Mouse (Mus musculus) kidney, embryonic 14.5 days (tissue): ENCODE measurements around the gene Ryr1. TPM values are rescaled to one million over a fixed set of nuclear protein-coding genes. Genes with fewer than 3 reads are reported as not detected.
"Not testable (repeated sequence)": the region's sequence is repeated elsewhere in the genome, so short reads cannot be mapped to it uniquely, and the experiment has no call there.

Experiments used
- ATAC-seq: fragments of 200-750 bp; cut with Nextera tagmentation; 2 replicates; pipeline ENCODE4 v1.8.0; 2017; ENCODE audit warnings: moderate number of reproducible peaks, mild to moderate bottlenecking, moderate TSS enrichment, moderate library complexity; ENCODE audit not compliant: low FRiP score, low TSS enrichment
- H3K27ac ChIP-seq: fragments of 300-500 bp; sonication (generic); 2 replicates; pipeline ENCODE4 v1.5.1; 2014; ENCODE audit warnings: low read depth, mild to moderate bottlenecking, low read length, moderate library complexity, mixed read lengths
- H3K27me3 ChIP-seq: fragments of 300-500 bp; sonication (generic); 2 replicates; pipeline ENCODE4 v1.6.1; 2014; ENCODE audit warnings: mild to moderate bottlenecking, low read length; ENCODE audit not compliant: control insufficient read depth, insufficient read depth
- H3K36me3 ChIP-seq: fragments of 300-500 bp; sonication (generic); 2 replicates; pipeline ENCODE4 v1.6.1; 2014; ENCODE audit warnings: low read length, mixed read lengths; ENCODE audit not compliant: control insufficient read depth, insufficient read depth
- H3K4me1 ChIP-seq: fragments of 300-500 bp; sonication (generic); 2 replicates; pipeline ENCODE4 v1.6.1; 2014; ENCODE audit warnings: low read length, mixed read lengths; ENCODE audit not compliant: control insufficient read depth, insufficient read depth
- H3K4me2 ChIP-seq: fragments of 300-500 bp; sonication (generic); replicated peaks from 2 replicates; pipeline ENCODE4 v1.6.1; 2014; ENCODE audit warnings: low read depth, mild to moderate bottlenecking, low read length
- H3K4me3 ChIP-seq: fragments of 300-500 bp; sonication (generic); 2 replicates; pipeline ENCODE4 v1.5.1; 2014; ENCODE audit warnings: mild to moderate bottlenecking, low read length
- H3K9ac ChIP-seq: fragments of 300-500 bp; sonication (generic); 2 replicates; pipeline ENCODE4 v1.6.1; 2014; ENCODE audit warnings: low read depth, mild to moderate bottlenecking, low read length, moderate library complexity
- H3K9me3 ChIP-seq: fragments of 300-500 bp; sonication (generic); 2 replicates; pipeline ENCODE4 v1.6.1; 2016; ENCODE audit warnings: low read length; ENCODE audit not compliant: control insufficient read depth
- WGBS: fragments of 180-500 bp; shearing (Covaris S2); extraction: QIAGEN DNeasy Blood & Tissue Kit; methylation state at CpG from one replicate; pipeline ENCODE4 v1.1.7; 2014; 5-methylcytosine and 5-hydroxymethylcytosine counted together
- polyA plus RNA-seq: library from polyadenylated mRNA; unstranded; fragments of >200 nt; fragmentation: Nextera tagmentation; extraction: Ambion mirVana; gene quantifications from 2 replicates; pipeline ENCODE4 v1.2.1, GENCODE M21; 2014

Gene Ryr1
- polyA plus RNA-seq, 1 experiment from 2014 or later: 1.1 TPM

DNA sequence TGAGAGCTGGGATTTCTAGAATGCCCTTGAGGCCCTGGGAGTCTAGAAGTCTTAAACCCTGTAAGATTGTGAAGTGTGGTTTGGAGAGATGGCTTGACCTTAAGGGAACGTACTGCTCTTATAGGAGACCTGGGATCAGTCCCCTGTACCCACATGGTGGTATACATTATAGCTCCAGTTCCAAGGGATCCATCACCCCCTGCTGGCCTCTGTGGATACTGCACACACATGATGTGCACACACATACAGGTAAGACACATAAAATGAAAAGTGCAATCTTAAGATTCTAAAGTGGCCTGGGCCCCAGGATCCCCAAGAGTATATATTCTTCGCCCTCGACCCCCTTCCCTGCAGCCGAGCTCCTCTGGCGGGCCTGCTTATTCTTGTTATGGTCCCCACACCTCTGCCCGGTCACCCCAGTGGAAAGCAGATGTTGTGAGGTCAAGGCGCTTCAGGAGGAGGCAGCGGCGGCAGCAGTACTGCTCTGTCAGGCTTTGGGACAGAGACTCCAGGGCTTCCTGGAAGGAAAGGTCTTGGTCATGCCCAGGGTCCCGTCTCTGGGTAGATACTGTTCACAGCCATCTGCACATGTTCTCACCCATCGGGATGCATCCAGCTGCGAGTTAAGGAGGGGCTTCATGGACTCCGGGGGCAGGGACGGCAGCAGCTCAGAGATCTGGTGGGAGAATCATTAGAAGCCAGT is 29.2 kb upstream of the Ryr1 start:
- Histone ChIP-seq H3K36me3 (no peaks in the 10 kb centered on the region), H3K27me3 (0 out of 2 replicates have a peak, but pooled peaks cover 3% of the 10 kb centered on the region), H3K4me1 (no peaks in the 10 kb centered on the region), H3K4me3 (no peak overlapping the region), H3K9me3 (no peaks in the 10 kb centered on the region), H3K4me2 (no peak overlapping the region), H3K27ac (no peak overlapping the region), H3K9ac (no peak overlapping the region)
- no peak for ATAC-seq
- 97% methylated on average over 14 of the region's 14 CpGs for WGBS

DNA sequence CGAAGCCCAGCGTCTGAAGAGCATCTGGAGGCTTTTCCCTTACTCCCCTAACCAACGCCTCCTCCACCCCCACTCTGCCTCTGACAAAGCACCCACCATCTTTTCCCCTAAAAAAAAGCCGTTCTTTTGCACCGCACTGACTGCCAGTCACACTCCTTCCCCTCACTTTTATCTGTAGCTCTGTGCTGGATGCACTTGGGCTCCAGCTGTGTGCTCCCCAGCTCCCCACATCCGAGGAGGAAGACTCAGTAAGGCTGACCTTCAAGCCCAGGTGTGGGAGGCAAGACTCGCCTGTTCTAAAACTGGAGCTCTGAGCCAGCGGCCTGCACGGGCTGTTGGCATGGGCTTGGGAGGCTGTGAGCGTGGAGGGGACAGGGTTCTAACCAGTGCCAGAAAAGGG is 26.5 kb upstream of the Ryr1 start:
- no peak overlapping the region for H3K4me2 ChIP-seq
- ATAC-seq: no peak
- H3K4me1 ChIP-seq: no peaks in the 10 kb centered on the region
- H3K9me3 ChIP-seq: no peaks in the 10 kb centered on the region
- H3K4me3 ChIP-seq: no peak overlapping the region
- H3K36me3 ChIP-seq: no peaks in the 10 kb centered on the region
- H3K27ac ChIP-seq: no peak overlapping the region
- no peak overlapping the region for H3K9ac ChIP-seq
- no peaks in the 10 kb centered on the region for H3K27me3 ChIP-seq
- WGBS: 62% methylated on average over 10 of the region's 10 CpGs

DNA sequence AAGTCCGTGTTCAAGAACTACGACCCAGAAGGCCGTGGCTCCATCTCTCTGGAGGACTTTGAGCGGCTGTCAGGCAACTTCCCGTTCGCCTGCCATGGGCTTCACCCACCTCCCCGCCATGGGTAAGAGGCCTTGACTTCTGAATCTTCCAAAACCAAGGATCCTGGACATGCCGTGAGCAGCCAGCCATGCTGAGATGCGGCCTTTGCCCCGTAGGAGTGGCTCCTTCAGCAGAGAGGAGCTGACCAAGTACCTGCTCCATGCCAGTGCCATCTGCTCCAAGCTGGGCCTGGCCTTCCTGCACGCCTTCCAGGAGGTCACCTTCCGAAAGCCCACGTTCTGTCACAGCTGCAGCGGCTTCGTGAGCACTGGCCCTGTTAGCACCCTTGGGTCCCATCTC is 23.8 kb upstream of the Ryr1 start:
- H3K36me3 ChIP-seq: no peaks in the 10 kb centered on the region
- no peak overlapping the region for H3K4me3 ChIP-seq
- H3K4me1 ChIP-seq: no peaks in the 10 kb centered on the region
- no peak for ATAC-seq
- H3K27ac ChIP-seq: no peak overlapping the region
- no peaks in the 10 kb centered on the region for H3K27me3 ChIP-seq
- H3K4me2 ChIP-seq: no peak overlapping the region
- 89% methylated on average over 15 of the region's 15 CpGs for WGBS
- no peaks in the 10 kb centered on the region for H3K9me3 ChIP-seq
- H3K9ac ChIP-seq: no peak overlapping the region

DNA sequence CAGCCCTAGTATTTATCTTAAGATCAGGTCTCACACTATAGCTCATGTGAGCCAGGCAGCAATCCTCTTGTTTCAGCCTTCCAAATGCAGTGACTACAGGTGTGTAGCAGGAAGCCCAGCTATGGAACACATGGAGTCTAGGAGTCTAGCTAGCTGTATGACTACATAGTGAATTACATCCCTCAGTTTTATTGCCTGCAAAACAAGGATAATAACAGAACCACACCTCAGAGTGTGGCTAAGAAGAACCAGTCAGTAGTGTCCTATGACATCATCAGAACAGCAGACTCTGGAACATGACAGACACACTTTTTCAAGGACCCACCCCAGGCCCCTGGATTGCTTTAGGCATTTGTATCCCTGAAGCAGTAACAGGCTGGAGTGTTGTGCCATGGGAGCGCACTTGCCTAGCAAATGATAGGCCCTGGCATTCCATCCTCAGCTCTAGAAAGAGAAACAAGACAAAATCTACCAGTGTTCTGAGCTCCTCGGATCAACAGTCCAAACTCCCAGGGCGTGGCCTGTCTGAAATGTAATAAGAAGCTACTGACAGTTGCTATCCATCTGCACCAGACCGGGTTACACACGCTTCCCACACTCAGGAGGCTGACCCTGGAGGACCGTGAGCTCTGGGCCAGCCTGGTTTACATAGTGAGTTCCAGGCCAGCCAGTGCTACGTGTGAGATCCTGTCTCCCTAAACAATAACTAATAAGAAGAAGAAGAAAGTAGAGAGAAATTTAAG is 21.8 kb upstream of the Ryr1 start:
- Histone ChIP-seq H3K27ac (no peak overlapping the region), H3K9ac (no peak overlapping the region), H3K4me3 (no peak overlapping the region), H3K4me1 (no peaks in the 10 kb centered on the region), H3K36me3 (no peaks in the 10 kb centered on the region), H3K27me3 (no peaks in the 10 kb centered on the region), H3K4me2 (no peak overlapping the region), H3K9me3 (no peaks in the 10 kb centered on the region)
- 69% methylated on average over 7 of the region's 7 CpGs for WGBS
- no peak for ATAC-seq

DNA sequence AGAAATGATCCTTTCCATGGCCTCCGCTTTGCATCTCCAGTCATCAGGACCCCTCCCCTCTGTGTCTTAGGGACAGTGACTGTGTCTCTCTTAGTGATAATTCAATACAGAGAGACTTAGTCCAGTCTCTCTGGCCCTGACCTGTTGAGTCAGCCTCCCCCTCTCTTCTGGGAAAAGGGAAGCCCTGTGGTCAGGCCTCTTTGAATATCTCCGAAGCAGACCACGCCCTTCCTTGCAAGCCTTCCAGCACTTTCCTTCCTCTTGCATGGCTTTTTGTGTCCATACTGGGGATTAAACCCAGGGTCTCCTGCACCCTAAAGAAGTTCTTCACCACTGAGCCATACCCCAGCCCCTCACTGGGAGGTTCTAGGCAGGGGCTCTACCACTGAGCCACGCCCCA is 19.0 kb upstream of the Ryr1 start:
- Histone ChIP-seq H3K9ac (no peak overlapping the region), H3K9me3 (no peaks in the 10 kb centered on the region), H3K27ac (no peak overlapping the region), H3K4me3 (no peak overlapping the region), H3K27me3 (no peaks in the 10 kb centered on the region), H3K4me1 (no peaks in the 10 kb centered on the region), H3K36me3 (no peaks in the 10 kb centered on the region), H3K4me2 (no peak overlapping the region)
- WGBS: 90% methylated on average over 4 of the region's 4 CpGs
- ATAC-seq: no peak

DNA sequence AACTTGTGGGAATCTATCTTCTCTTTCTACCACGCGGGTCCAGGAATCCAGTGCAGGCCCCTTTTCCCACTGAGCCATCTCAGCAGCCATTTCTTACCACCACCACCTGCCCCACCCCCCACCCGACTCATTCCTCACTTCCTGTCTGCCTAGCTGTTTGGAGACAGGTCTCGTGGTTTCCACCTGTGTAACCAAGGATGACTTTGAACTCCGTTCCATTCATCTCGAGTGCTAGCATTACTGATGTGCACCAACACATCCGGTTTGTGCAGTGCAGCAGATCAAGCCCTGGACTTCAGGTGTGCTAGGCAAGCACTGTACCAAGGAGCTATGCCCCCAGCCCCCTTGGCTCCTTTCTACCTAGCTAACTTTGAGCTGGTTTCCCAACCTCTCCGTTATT is 16.4 kb upstream of the Ryr1 start:
- no peak overlapping the region for H3K9ac ChIP-seq
- H3K9me3 ChIP-seq: no peaks in the 10 kb centered on the region
- H3K4me1 ChIP-seq: no peaks in the 10 kb centered on the region
- H3K27me3 ChIP-seq: no peaks in the 10 kb centered on the region
- no peaks in the 10 kb centered on the region for H3K36me3 ChIP-seq
- H3K27ac ChIP-seq: no peak overlapping the region
- no peak for ATAC-seq
- H3K4me3 ChIP-seq: no peak overlapping the region
- no peak overlapping the region for H3K4me2 ChIP-seq
- WGBS: 74% methylated on average over 8 of the region's 8 CpGs

- H3K4me1 ChIP-seq, H3K9me3 ChIP-seq, ATAC-seq, H3K27ac ChIP-seq, H3K27me3 ChIP-seq, H3K9ac ChIP-seq, H3K4me2 ChIP-seq, H3K4me3 ChIP-seq, H3K36me3 ChIP-seq: not testable (repeated sequence)
- WGBS: 91% methylated on average over 3 of the region's 4 CpGs
Observed at GRCm38 (mm10) chr7:29139237-29139636, 14.3 kb upstream of the Ryr1 start.

DNA sequence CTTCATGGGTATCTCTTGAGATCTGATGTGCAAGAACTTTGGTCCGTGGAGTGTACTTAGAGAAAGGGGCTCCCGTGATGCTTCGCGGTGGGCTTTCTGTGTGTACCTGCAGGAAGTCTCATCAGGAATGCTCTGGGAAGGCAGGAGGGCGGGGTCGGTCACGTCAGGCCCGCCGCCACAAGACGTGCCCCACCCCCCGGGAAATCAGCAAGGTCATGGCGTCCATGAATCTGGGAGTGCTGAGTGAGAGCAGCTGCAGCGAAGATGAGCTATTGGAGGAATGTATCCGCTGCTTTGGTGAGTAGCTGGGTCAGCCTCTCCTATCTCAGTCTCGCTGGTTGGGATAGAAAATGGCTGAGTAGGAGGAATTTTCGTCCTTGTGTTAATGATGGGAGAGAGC is 12.4 kb upstream of the Ryr1 start:
- Histone ChIP-seq H3K4me3 (no peak overlapping the region), H3K9ac (no peak overlapping the region), H3K9me3 (no peaks in the 10 kb centered on the region), H3K36me3 (no peaks in the 10 kb centered on the region), H3K4me2 (no peak overlapping the region), H3K27me3 (no peaks in the 10 kb centered on the region), H3K27ac (no peak overlapping the region), H3K4me1 (peaks cover 4% of the 10 kb centered on the region; the same call in 1 of the 2 replicates)
- no peak for ATAC-seq
- WGBS: 49% methylated on average over 16 of the region's 16 CpGs

DNA sequence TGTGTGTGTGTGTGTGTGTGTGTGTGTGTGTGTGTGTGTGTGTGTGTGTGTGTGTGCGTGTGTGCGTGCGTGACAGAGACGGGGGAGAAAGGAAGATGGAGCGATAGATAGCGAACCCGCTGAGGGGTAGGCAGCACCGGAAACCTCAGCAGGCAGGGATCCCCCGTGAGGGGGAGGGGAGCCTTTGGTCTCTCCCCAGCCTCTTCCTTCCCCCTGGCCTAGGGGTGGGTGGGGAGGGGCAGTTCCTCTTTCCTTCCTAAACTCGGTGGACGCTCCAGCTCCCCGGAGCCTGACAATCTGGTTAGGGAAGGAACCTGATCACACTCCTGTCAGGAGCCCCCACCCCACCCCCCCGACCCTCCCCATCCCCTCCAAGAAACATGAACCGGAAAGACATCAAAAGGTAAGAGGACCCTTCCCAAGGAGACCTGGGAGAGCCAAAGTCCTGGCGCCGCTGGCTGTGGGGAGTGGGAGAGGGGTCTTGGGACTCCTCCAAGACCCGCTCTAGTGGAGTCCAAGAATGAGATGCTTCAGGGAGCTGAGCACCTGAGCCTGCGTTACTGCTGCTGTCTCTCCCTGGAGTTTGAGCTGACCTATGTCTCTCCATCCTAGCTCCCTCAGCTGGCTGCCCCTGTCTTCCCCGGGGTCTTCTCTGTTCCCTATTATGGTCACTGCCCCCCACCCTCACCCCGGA is 9.9 kb upstream of the Ryr1 start, which contains the start of gene Rasgrp4:
TSS of gene Rasgrp4 (plus strand) at position 159 of the 694 bp plus-strand sequence.
- H3K36me3 ChIP-seq: no peaks in the 10 kb centered on the region
- no peaks in the 10 kb centered on the region for H3K27me3 ChIP-seq
- H3K4me2 ChIP-seq: peak within 1 kb of the TSS; percentile 58
- H3K4me1 ChIP-seq: peaks cover 4% of the 10 kb centered on the region; the same call in 1 of the 2 replicates
- no peaks in the 10 kb centered on the region for H3K9me3 ChIP-seq
- H3K9ac ChIP-seq: peak within 1 kb of the TSS; percentile 40; the same call in 1 of the 2 replicates
- peak within 1 kb of the TSS; percentile 30 for H3K4me3 ChIP-seq
- ATAC-seq: peak; percentile 72; the same call in 1 of the 2 replicates
- WGBS: under 1% methylated on average over 14 of the region's 20 CpGs
- no peak within 1 kb of the TSS for H3K27ac ChIP-seq
